Mouse (Mus musculus) embryonic fibroblast, embryonic 13.5 days (primary cell): ENCODE results near the gene Odf2. TPM values are rescaled to one million over a fixed set of nuclear protein-coding genes. Genes with fewer than 3 reads are reported as not detected.
"Not testable (repeated sequence)": the region's sequence is repeated elsewhere in the genome, so short reads cannot be mapped to it uniquely, and the experiment has no call there.

ENCODE experiments used
- H3K27ac ChIP-seq: 2 replicates; pipeline ENCODE4 v1.5.1; 2012; ENCODE audit warnings: low read length, control low read depth, inconsistent platforms; ENCODE audit not compliant: insufficient read depth
- H3K4me1 ChIP-seq: 2 replicates; pipeline ENCODE4 v1.6.1; 2011; ENCODE audit warnings: low read length; ENCODE audit not compliant: control insufficient read depth, insufficient read depth
- H3K4me3 ChIP-seq: 2 replicates; pipeline ENCODE4 v1.5.1; 2011; ENCODE audit warnings: mild to moderate bottlenecking, control low read depth, low read length; ENCODE audit not compliant: insufficient read depth
- CTCF ChIP-seq: IDR thresholded peaks from 2 replicates; pipeline ENCODE4 v1.5.1; 2011; ENCODE audit warnings: mild to moderate bottlenecking, control low read depth, low read length, moderate library complexity, borderline replicate concordance; ENCODE audit not compliant: insufficient read depth
- POLR2A ChIP-seq: IDR thresholded peaks from 2 replicates; pipeline ENCODE4 v1.6.1; 2011; ENCODE audit warnings: low read depth, mild to moderate bottlenecking, control low read depth, low read length, moderate library complexity
- polyA plus RNA-seq: library from polyadenylated mRNA; stranded (reverse); fragments of >200 nt; gene quantifications from 2 replicates; pipeline ENCODE4 v1.2.4, GENCODE M21; 2011; ENCODE audit warnings: low read depth; ENCODE audit not compliant: missing spikeins, insufficient read length

Gene Odf2
- polyA plus RNA-seq, 1 experiment, result 83.2 TPM

- Histone ChIP-seq H3K4me3 (peak within 1 kb of the TSS; percentile 50), H3K27ac (peak within 1 kb of the TSS; percentile 64), H3K4me1 (no peaks in the 10 kb centered on the region)
- peak; percentile 79 for TF ChIP-seq POLR2A
- peak; percentile 89; the same call in 1 of the 2 replicates for TF ChIP-seq CTCF
Measured at GRCm38 (mm10) chr2:29868949-29869645, 19.9 kb upstream of the Odf2 start, which contains the start of gene Cercam. Gene Cercam, plus strand, starts transcription at chr2:29869164.

GRCm38 (mm10) chr2:29869646-29870451 is 19.2 kb upstream of the Odf2 start:
- TF ChIP-seq POLR2A (peak; percentile 66), CTCF (no peak)
- H3K4me1 ChIP-seq, result no peaks in the 10 kb centered on the region
- peak overlapping the region; percentile 50 for H3K4me3 ChIP-seq
- H3K27ac ChIP-seq, result peak overlapping the region; percentile 48

DNA sequence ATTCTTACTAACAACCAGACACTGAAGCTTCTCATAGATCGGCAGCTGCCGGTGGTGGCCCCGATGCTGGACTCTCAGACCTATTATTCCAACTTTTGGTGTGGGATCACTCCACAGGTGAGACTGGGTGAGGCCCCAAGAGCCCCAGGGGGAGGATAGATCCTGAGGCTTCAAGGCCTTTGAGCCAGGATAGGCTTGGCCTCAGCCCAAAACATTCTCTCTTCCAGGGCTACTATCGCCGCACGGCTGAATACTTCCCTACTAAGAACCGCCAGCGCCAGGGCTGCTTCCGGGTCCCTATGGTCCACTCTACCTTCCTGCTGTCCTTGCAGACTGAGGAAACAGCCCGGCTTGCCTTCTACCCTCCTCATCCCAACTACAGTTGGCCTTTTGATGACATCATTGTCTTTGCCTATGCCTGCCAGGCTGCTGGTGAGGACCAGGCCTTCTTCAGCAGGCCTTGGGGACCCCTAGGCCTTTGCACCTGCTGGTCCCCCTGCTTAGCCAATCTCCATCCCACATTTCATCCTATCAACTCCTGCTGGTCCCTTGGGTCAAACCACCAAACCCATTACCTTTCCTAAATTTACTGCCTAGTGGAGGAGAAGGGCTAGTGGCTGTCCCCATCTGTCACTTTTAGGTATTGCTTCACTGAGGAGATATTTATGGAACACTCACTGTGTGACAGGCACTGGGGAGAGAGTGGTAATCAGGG is 16.3 kb upstream of the Odf2 start:
- TF ChIP-seq CTCF (no peak), POLR2A (no peak)

GRCm38 (mm10) chr2:29873801-29874200 is 15.2 kb upstream of the Odf2 start:
- H3K27ac ChIP-seq, result no peak overlapping the region
- H3K4me1 ChIP-seq, result no peaks in the 10 kb centered on the region
- no peak for TF ChIP-seq CTCF
- no peak for TF ChIP-seq POLR2A
- no peak overlapping the region for H3K4me3 ChIP-seq

More for the DNA sequence above, 16.3 kb upstream of the Odf2 start:
- H3K4me3 ChIP-seq, result no peak overlapping the region
- H3K4me1 ChIP-seq, result no peaks in the 10 kb centered on the region
- no peak overlapping the region for H3K27ac ChIP-seq

DNA sequence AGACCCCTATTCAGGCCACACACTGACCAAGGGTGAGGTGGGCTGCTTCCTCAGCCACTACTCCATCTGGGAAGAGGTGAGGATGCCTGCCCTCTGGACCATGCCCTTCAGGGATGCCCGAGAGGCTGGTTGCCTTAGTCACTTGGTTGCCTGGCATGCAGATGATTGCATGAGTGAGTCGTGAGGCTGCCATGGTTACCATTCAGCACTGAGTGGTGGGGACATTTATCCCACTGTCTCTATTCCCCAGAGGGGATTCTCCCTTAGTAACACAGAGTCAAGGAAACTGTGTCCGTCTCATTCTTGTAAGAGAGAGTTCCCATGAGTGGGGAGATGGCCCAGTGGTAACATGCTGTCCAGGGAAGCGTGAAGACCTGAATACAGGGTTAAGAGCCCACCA is 11.0 kb upstream of the Odf2 start:
- peaks cover 6% of the 10 kb centered on the region for H3K4me1 ChIP-seq
- H3K27ac ChIP-seq, result no peak overlapping the region
- H3K4me3 ChIP-seq, result no peak overlapping the region
- TF ChIP-seq POLR2A, result no peak
- no peak for TF ChIP-seq CTCF

DNA sequence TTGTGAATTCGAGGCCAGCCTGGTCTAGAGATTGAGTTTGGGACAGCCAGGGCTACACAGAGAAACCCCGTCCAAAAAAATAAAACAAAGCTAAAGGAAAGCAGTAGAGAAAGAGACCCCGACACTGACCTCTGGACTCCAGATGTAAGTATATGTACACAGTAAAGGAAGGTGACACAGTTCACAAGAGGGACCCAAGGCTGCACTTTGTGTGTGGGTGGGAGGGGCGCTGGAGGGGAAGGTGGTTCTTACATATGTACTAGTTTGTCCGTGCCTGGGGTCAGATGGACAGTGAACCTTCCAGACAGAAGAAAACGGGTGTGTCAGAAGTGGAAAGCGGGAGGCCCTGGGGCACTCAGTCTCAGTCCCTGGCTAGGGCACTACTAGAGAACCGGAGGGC is 9.8 kb upstream of the Odf2 start:
- TF ChIP-seq POLR2A (no peak), CTCF (no peak)
- no peak overlapping the region for H3K4me3 ChIP-seq
- peaks cover 6% of the 10 kb centered on the region for H3K4me1 ChIP-seq
- peak overlapping the region; percentile 66; the same call in 1 of the 2 replicates for H3K27ac ChIP-seq

DNA sequence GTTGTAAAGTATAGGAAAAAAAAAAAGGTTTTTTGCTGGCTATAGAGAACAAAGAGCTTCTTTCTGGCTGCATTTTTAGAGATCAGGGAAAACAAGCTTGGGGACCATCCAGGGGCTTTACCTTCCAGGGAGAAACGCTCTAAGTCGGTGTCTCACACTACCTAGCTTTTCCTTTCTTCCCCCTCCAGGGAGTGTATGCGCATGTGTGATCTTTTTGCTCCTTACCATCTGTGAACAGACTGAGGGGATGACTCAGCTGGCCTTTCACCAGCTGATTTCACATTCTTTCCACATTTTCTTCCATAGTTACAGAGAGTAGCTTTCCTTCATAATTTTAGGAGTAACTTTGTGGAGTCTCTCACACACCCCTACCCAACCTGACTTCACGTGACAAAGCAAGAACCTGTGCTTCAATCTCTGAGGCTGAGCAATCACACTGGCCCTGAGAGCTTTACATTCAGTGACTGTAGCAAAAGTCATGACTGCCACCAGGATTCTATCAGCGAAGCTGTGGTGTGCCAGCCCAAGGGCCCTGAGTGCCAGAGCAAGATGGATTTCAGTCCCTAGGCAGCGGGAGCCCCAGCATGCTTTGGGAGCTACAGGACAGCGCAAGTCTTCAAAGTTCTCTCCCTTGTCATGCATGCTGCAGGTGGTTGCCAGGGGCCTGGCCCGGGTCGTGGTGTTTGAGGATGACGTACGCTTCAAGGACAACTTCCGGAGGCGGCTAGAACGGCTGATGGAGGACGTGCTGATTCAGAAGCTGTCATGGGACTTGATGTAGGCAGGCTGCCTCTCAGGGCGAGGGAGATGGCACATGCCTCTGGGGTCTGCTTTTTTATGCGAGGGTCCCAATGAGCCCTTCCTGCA is 8.8 kb upstream of the Odf2 start:
- TF ChIP-seq POLR2A (peak; percentile 36; the same call in 1 of the 2 replicates), CTCF (no peak)
- H3K27ac ChIP-seq, result peak overlapping the region; percentile 66
- H3K4me3 ChIP-seq, result no peak overlapping the region
- H3K4me1 ChIP-seq, result peaks cover 6% of the 10 kb centered on the region

GRCm38 (mm10) chr2:29886659-29887292 is 2.2 kb upstream of the Odf2 start:
- not testable (repeated sequence) for H3K27ac ChIP-seq, H3K4me1 ChIP-seq, H3K4me3 ChIP-seq
